Mouse (Mus musculus): ENCODE measurements around the gene Blm. TPM values are rescaled to one million over a fixed set of nuclear protein-coding genes. Genes with fewer than 3 reads are reported as not detected.
"Not testable (repeated sequence)": the region's sequence is repeated elsewhere in the genome, so short reads cannot be mapped to it uniquely, and the experiment has no call there.

Blm gene
- total RNA-seq, 4 experiments from 2014 or later, result 4.0 to 7.5 (median 4.9) TPM

DNA sequence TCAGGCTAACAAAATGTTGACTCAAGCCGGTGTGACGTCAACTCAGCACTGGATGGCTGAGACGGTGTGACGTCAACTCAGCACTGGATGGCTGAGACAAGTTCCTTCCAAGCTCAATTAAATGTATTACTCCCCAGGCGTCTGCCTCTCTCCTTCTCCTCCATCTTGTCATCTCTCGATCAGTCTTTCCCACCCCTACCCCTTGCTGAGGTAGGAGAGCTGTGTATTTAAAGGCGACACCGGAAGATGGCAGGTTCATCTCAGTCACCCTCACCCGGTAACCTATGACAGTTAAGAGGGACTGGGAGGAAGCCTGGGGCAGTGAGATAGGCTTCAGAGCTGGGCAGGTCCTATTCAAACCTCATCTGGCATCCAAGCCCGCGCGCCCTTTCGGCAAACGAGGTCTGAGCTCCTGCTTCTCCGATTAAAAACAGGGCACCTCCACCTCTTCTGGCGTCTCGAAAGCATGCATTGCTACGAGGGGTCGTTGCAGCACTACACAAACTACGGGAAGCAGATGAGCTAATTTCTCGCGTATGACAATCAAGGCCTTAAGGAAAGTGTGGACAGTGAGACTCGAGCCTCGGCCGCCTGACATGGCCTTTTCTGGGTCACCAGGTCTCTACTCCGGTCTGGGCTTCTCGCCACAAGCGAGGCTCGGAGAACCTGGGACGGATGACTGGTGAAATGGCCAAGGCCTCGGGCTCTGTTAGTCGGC is 469 bp downstream of the Blm start:
- no peak for DNase-seq (ENCODE audit: low spot score in 2 of 2)

DNA sequence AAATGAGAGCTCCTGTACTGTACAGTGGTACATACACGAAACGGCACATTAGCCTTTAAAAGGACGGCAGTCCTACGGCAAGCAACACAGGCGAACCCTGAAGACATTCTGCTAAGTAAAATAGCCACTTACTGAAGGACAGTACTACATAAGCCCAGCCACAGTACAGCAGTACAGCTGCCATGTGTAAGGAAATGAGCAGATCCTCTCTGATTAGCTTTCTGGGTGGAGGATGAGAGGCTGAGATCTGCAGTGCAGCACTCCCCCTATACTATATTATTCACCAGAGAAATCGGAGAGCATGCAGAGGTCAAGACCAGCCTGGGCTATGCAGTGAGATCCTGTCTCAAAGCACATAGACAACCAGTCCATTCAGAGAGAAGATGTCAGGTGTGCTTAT is 3.8 kb downstream of the Blm start:
- DNase-seq (ENCODE audit: low spot score in 2 of 2), result no peak

DNA sequence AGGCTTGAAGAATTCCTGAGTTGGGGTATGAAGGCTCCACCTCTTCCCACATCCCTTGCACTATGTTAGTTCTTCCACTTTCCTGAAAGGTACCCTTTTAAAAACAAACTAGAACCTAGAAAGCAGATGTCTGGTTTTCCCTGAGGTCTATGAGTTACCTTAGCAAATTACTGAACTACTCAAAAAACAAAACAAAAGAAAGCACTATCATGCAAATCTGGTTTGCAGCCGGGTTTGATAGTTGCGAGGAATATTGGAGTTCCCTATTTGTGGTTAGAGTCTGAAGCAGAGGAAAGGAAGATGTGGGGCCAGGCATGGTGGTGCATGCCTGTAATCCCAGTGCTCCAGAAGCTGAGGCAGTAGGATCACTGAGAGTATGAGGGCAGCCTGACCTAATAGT is 4.3 kb downstream of the Blm start:
- DNase-seq (ENCODE audit: low spot score in 2 of 2), result no peak

DNA sequence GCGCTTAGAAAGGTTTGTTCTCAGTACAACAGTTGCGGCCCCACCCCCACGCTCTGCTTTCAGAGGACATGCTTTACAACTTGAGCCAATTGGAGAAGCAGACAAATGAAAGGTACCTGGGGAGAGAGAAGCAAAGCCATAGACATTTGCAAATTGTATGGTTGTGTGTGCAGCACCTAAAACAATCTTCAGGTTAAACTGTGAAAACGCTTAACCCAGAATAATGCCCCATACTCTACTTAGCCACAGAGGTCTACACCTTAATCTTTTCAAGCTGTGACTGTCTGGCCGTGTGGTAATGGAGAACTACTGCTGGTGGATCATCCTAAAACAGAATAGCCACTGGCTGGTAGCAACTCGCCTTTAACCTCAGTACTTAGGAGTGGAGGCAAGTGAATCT is 8.2 kb downstream of the Blm start:
- DNase-seq (ENCODE audit: low spot score in 2 of 2), result no peak

DNA sequence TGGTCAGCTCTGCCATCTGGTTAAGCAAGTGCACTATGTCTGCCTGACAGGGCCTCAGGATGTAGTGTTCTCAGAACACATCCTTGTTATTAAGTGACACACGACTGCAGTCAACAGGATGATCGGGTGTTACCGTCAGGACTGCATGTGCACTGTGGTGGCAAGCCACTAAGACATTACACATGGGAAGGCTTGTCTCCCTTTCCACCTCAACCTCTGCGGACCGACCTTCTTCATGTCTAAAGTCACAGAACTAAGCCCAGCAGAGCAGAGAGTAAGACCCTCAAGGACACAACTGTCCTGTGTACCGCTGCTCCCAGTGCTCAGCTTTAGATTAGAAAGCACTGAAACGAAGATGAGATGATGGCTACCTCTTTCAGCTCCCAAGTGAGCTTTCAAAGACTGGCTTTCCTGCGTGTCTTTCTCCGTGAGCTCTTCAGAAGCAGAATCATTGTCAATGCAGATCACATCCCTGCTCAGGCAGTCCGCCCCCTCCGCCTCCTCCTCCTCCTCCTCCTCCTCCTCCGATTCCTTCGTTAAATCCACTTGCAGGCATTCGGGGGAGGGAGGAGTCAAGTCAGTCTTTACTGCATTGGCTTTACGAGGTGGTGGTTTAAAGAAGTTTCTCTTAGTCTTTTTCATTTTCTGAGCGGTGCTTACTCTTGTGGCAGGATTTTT is 22.4 kb downstream of the Blm start:
- DNase-seq (ENCODE audit: low spot score in 2 of 2), result no peak

DNA sequence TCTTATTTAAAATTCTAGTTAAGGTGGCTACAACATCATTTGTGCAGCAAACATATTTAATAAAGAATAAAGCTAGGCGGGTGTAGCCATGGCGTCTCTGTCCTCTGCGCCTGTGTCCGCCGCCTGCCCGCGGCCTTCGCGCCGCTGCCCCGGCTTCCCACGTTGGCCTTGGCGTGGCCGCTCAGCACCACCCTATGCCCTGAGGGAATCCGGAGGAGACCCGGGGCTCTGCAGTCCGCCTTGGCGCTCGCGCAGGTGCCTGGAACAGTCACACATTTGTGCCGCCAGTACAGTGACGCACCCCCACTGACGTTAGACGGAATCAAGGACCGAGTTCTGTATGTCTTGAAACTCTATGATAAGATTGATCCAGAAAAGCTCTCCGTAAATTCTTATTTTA is 27.2 kb downstream of the Blm start:
- not testable (repeated sequence) for DNase-seq (ENCODE audit: low spot score in 2 of 2)

DNA sequence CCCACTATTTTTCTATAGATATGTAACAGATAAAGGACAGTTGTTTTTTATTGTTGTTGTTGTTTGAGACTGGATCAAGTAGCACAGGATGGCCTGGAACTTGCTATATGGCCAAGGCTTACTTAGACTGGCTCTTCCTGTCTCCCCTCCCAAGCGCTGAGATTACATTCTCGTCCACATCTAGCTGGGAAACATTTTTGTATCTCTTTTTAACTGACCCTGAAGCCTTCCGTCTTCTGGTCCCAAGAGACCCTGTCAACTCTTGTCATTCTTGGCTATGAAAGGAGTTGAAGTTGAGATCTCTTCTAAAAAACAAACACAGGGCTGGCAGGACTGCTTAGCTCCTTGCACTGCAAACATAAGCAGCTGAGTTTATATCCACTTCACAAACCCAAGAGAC is 28.9 kb downstream of the Blm start:
- DNase-seq (ENCODE audit: low spot score in 2 of 2), result no peak

DNA sequence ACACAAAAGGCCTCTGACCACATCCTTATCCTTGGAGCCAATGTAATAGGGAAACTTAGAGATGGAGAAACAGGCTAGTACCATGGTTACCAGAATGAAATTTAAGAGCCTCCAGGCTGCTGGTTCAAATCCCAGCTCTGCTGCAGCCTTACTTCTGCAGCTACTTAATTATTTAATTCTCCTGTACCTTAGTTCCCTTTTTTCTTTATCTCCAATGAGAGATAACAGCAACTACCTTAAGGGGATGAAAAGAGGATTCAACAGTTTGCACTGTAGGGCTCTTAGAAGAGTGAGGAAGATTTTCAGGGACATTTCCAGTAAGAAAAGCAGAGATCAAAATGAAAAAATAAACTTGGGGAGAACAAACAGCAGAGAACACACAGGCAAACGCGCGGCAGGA is 30.0 kb downstream of the Blm start:
- DNase-seq (ENCODE audit: low spot score in 2 of 2), result no peak

DNA sequence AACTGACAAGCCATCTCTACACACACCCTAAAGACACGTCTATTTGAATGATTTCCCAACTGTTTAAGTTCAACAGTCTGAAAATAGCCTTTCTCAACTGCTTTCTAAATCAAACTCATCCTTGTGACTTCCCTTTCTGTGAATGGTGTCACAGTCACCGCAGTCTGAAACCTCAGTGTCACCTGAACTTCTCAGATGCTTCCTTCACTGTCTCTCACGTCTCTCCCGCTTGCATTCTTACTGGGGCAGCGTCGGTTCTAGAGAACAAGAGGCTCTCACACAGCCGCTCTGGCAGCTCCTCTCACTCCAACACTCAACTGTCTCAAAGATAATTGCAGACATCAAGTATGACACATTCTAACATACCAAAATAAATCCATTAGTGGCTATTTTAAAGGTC is 33.9 kb downstream of the Blm start:
- no peak for DNase-seq (ENCODE audit: low spot score in 2 of 2)

DNA sequence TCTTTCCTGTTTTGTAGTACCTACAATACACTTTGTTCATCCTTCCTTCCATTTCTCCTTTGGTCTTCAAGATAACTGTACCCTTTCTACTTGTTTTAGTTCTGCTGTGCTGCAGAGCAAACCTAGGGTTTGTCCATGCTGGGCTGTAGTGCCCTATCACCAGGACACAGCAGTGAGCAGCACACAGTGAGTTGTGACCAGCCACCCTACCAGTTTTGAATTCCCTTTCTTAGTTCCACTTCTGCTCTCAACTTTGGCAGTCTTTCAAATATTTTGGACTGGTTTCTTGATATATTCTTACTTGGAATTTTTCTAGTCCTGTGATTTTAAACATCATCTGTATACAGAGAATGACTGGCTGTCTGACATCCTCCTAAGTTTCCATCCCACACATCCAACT is 34.8 kb downstream of the Blm start:
- no peak for DNase-seq (ENCODE audit: low spot score in 2 of 2)

DNA sequence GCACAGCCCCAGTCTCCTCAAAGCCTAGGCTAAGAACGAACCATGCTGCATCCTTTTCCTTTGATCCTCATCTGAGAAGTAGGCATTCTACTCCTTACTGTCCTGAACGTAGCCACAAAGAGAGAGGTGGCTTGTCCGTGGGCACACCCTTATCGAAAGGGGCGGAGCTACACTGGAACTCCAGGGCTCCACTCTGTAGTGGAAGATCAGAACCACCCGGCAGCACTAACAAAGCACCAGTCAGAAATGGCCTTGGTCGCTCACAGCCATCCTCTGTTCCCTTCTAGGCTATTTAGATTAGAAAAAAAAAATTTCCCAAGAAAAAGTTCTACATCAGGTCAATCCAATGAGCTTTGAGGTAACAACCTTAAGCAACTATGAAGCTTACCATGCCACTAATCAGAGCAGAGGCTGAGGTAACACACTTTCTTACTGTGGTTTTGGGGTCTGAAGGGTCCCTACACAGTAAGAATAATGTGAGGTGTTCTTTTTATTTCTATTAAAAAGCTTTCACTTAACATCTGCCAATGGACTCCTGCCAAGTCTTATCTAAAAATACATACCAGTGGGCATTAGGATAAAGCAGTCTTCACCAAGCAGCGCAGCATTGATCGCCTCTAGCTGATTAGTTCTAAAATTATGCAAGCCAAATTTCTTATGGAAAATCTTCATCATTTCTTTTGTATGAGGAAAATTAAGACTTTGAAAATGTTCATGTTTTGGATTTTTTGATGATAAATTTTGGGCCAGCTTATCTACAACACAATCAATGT is 35.5 kb downstream of the Blm start:
- no peak for DNase-seq (ENCODE audit: low spot score in 2 of 2)

DNA sequence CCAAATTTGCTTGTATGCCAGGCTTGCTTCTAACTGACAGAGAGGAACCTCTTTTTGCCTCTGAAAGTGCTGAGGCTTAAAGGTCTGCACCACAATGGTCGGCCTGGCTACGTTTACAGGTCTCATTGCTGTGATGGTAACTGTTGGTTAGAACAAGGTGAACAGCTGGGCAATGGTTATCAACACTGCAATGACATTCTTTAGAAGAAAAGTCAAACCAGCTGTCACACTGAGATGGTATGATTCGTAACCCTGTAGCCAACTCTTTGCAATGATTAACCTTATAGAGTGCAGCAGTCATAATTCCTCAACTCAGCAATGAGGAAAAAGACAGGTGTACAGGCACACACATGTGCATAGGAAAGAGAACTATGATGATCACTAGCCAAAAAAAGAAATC is 38.3 kb downstream of the Blm start:
- DNase-seq (ENCODE audit: low spot score in 2 of 2), result no peak

DNA sequence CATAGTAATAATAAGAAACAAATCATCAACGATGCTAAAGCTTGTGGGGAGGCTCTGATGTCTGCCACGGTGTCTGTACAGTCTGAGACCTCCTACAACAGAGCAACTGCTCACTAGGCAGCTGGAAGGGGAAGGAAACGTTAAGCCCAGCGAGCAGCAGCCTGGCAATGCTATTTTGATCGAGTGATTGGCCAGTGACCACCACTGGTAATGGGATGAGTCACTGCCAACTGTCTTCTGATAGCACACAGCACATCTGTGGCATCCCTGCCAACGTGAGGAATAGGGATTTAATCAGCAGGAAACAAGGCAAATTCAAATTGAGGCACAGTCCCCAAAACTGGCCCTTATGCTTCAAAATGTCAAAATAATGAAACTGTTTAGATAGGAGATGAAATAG is 39.7 kb downstream of the Blm start:
- DNase-seq (ENCODE audit: low spot score in 2 of 2), result no peak

DNA sequence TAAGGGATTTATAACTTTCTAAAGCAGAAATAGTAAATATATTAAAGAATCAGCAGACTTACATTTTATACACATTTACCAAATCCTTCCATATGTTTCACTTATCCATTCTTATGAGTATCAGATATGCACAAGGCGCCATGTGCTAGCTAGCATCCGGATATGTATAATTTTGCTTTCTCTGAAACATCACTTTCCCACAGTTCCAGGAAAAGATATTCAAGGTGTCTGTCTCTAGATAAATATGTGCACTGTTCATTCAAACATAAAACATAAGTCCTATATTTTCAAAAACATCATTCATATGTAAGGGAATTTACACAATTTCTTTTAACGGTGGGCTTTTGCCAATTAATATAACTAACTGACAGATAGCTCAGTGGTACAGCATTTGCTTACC is 42.9 kb downstream of the Blm start:
- no peak for DNase-seq (ENCODE audit: low spot score in 2 of 2)

DNA sequence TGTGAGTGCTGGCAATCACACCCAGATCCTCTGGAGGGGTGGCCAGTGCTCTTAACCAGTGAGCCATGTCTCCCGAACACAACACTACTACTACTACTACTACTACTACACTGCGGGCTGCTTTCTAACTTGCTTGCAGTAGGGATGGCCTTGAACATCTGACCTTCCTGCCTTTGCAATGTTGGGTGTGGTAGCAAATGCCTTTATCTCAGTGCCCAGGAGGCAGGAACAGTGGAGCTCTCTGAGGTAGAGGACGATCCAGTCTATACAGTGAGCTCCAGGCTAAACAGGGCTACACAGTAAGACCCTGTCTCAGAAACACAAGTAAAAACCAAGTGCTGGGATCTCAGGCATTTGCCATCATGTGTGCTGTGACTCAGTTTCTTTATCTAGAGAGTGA is 43.8 kb downstream of the Blm start:
- DNase-seq (ENCODE audit: low spot score in 2 of 2), result no peak

DNA sequence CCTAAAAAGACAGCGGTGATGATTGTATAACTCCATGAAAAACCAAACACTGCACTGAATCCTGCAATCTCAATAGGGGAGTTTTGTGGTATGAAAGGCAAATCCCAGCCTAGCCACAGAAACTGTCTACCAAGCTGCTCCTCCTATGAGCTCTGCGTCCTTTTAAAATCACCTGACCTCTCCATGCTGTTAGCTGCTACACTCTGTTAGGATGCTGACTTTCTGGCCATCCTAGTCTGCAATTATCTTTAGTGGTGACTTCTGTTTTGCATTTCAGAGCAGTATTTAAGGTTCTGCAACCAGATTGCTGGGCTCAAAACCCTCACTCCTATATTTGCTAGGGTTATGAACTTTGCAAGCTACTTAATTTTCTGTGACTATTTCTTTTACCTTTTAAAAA is 44.6 kb downstream of the Blm start:
- DNase-seq (ENCODE audit: low spot score in 2 of 2), result no peak

DNA sequence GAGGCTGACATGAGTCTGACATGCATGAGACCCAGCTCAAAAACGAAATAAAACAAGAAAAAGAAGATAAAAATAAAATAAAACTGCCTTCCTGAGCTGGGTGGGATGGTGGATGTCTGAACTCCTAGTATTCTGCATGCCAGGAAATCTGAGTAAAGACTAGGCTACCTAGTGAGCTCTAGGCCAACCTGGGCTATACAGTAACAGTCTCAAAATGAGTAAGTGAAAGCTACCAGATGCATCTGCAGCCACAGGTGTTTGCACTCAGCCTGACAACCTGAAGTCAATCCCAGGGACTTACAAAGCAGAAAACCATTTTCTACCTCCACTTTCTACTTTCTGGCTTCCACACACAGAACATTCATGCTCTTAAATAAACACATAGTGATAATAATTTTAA is 45.5 kb downstream of the Blm start:
- DNase-seq (ENCODE audit: low spot score in 2 of 2), result no peak

DNA sequence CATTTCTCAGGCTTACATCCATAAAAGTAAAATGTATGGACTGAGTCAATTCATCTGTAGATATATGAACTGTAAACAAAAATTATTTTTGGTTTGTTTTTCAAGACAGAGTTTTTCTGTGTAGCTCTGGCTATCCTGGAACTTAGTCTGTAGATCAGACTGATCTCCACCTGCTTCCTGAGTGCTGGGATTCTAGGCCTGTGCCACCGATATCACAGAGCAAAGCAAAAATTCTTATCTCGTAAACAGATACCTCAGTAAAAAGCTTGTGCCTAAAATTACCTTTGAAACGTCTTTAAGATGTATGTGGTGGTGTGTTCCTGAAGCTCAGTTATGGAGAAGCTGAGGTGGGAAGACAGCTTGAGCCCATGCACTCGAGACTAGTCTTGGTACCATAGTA is 47.7 kb downstream of the Blm start:
- DNase-seq (ENCODE audit: low spot score in 2 of 2), result no peak

DNA sequence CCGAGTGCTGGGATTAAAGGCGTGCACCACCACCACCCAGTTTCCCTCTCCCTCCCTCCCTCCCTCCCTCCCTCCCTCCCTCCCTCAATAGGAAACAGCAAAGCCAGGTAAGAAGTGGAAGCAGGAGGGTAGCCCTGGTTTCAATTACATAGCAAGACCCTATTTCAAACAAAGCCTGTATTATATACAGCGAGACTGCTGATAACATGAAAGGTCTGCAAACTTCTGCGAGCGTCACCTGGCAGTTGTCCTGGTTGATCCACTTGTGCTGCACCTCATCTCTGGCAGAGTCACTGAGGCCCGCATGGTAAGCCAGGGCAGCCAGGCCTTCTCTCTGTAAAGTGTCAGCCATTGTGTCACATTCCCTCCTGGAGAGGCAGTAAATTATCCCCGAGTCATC is 54.8 kb downstream of the Blm start:
- DNase-seq (ENCODE audit: low spot score in 2 of 2), result no peak

DNA sequence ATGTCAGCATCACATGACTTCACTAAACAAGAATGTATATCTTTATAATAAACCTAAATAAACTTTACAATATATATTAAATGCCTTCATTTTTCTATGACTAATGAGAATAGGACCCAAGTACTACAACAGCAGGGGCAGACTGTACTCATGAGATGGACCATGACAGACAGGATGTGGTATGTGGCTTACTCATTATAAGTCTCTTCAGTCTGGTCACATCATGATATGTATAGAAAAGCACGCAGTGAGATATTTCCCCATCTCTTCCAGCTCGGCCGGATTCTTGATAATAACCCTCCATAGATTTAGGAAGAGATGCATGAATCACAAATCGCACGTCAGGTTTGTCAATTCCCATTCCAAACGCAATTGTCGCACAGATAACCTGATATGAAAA is 61.1 kb downstream of the Blm start:
- no peak for DNase-seq (ENCODE audit: low spot score in 2 of 2)

DNA sequence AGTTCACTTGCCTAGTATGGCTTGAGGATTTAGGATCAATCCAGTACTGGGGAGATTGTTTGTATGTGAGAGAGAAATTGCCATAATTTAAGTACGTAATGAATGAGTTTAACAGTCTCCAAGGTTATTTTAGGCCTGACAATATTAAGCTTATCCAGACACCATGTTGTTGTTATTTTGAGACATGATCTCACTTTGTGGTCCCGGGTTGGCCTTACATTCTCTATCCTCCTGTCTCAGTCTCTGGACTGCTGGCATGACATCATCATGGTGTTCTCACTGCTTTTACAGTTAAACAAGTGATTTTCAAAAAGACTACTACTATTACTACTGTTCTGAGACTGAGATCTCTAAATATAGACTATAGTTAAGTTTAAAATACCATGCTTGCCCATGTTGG is 66.1 kb downstream of the Blm start:
- no peak for DNase-seq (ENCODE audit: low spot score in 2 of 2)

DNA sequence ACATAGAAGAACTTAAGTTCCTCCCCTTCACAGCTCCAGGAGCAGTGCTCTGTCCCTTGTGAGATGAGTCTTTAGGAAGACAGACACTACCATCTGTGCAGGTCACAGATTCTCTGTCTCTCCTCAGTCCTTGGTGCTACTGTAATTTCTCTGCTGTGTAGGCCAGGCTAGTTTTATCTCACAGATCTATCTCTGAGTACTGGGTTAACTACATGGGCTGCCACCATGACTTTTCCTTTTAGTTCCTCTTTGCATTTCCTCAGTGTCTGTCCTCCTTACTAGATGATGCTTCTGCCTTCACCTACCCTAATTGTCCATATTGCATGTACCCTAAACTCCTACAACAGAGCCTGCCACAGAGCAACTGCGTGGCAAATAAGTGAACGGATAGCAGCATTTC is 67.6 kb downstream of the Blm start:
- no peak for DNase-seq (ENCODE audit: low spot score in 2 of 2)

DNA sequence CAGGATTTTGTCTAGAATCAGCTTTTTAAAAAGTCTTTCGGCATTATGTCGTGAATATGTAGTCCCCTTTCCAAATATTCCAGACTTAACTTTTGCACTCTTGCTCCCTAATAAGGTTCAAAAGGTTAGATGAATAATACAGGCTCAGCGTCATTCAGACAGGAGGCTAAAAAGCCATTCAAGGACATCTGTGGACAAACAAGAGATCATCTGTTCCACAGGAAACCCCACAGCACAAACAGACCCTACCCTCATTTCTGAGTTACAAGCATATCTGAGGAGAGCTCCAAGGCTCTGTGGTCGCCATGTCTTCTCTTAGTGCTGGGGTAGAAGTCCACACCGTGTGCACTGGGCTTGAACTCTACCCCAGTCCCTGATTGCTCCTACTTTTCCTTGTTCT is 70.1 kb downstream of the Blm start:
- DNase-seq (ENCODE audit: low spot score in 2 of 2), result no peak
